Mouse (Mus musculus) testis, adult 2 months (tissue): Measurements from ENCODE around the gene Slc2a3. TPM values are rescaled to one million over a fixed set of nuclear protein-coding genes. Genes with fewer than 3 reads are reported as not detected.

ENCODE experiments used
- H3K27ac ChIP-seq: fragments of 200-500 bp; 2 replicates; pipeline ENCODE4 v1.5.1; 2012; ENCODE audit warnings: low read depth, low read length; ENCODE audit not compliant: control insufficient read depth, insufficient read depth
- H3K27me3 ChIP-seq: fragments of 200-500 bp; 2 replicates; pipeline ENCODE4 v1.6.1; 2012; ENCODE audit warnings: mild to moderate bottlenecking, low read length, moderate library complexity; ENCODE audit not compliant: control insufficient read depth, insufficient read depth
- H3K36me3 ChIP-seq: fragments of 200-500 bp; 2 replicates; pipeline ENCODE4 v1.6.1; 2012; ENCODE audit warnings: mild to moderate bottlenecking, low read length; ENCODE audit not compliant: control insufficient read depth, insufficient read depth
- H3K4me1 ChIP-seq: fragments of 200-500 bp; 2 replicates; pipeline ENCODE4 v1.6.1; 2012; ENCODE audit warnings: low read length; ENCODE audit not compliant: control insufficient read depth, insufficient read depth
- H3K4me3 ChIP-seq: fragments of 200-500 bp; 2 replicates; pipeline ENCODE4 v1.5.1; 2012; ENCODE audit warnings: low read depth, mild to moderate bottlenecking, low read length, moderate library complexity, mixed read lengths; ENCODE audit not compliant: control insufficient read depth
- CTCF ChIP-seq: fragments of 200-500 bp; IDR thresholded peaks from 2 replicates; pipeline ENCODE4 v1.5.1; 2012; ENCODE audit warnings: low read depth, mild to moderate bottlenecking, inconsistent platforms, low read length, moderate library complexity; ENCODE audit not compliant: control insufficient read depth, insufficient read depth, insufficient replicate concordance
- POLR2A ChIP-seq: fragments of 200-500 bp; IDR thresholded peaks from 2 replicates; pipeline ENCODE4 v1.6.1; 2012; ENCODE audit warnings: low read depth, mild to moderate bottlenecking, inconsistent platforms, low read length, moderate library complexity; ENCODE audit not compliant: control insufficient read depth
- polyA plus RNA-seq: library from polyadenylated mRNA; depleted of rRNA; stranded (reverse); fragments of >200 nt; gene quantifications from 2 replicates; pipeline ENCODE4 v1.2.3, GENCODE M21; 2012; rRNA removed

The Slc2a3 gene
- 703 and 947 TPM in 2 replicates for polyA plus RNA-seq

DNA sequence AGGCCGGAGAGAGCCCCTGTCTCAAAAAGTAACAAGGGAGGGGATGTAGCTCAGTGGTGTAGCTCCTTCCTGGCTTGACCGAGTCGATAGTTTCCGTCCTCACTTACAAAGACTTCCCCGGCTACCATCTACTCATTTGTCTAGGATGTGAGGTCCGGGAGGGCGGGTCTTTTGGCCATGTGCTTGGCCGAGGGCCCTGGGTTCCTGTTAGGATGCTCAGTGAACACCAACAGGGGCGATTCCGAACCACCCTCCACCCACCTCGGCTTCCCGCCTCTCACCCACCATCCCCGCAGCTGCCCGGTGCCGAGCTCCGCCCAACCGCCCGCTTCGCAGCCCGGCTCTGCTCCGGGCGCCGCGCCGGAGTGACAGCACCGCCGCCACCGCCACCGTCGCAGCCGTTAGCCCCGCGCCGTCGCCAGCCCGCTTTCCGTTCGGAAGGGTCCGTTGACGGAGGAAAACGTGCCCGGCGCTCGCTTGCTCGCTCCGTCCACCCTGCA lies at the start of gene Slc2a3:
Gene Slc2a3, minus strand, starts transcription at position 340 of the 500 bp plus-strand sequence.
- Histone ChIP-seq H3K27ac (peak within 1 kb of the TSS; percentile 96), H3K4me1 (peaks cover 4% of the 10 kb centered on the region), H3K36me3 (peaks cover under 1% of the 10 kb centered on the region; the same call in 1 of the 2 replicates), H3K27me3 (no peaks in the 10 kb centered on the region), H3K4me3 (peak within 1 kb of the TSS; percentile 95)
- no peak for TF ChIP-seq CTCF
- TF ChIP-seq POLR2A = peak; percentile 79

- no peak for TF ChIP-seq CTCF
- no peak for TF ChIP-seq POLR2A
- Histone ChIP-seq H3K4me1 (no peaks in the 10 kb centered on the region), H3K4me3 (no peak overlapping the region), H3K27me3 (no peaks in the 10 kb centered on the region), H3K36me3 (peaks cover 1% of the 10 kb centered on the region; the same call in 1 of the 2 replicates), H3K27ac (no peak overlapping the region)
Measured at GRCm38 (mm10) chr6:122843759-122844158, 42.3 kb upstream of the Slc2a3 start.

GRCm38 (mm10) chr6:122837539-122837938 lies 36.1 kb upstream of the Slc2a3 start:
- Histone ChIP-seq H3K36me3 (peaks cover 1% of the 10 kb centered on the region; the same call in 1 of the 2 replicates), H3K4me3 (no peak overlapping the region), H3K27me3 (no peaks in the 10 kb centered on the region), H3K4me1 (no peaks in the 10 kb centered on the region), H3K27ac (no peak overlapping the region)
- TF ChIP-seq POLR2A (no peak), CTCF (no peak)

GRCm38 (mm10) chr6:122836974-122837373 lies 35.5 kb upstream of the Slc2a3 start:
- TF ChIP-seq POLR2A = no peak
- no peak for TF ChIP-seq CTCF
- H3K4me3 ChIP-seq = no peak overlapping the region
- H3K4me1 ChIP-seq = no peaks in the 10 kb centered on the region
- H3K36me3 ChIP-seq = peaks cover 1% of the 10 kb centered on the region; the same call in 1 of the 2 replicates
- no peak overlapping the region for H3K27ac ChIP-seq
- no peaks in the 10 kb centered on the region for H3K27me3 ChIP-seq

GRCm38 (mm10) chr6:122834365-122834764 lies 32.9 kb upstream of the Slc2a3 start:
- Histone ChIP-seq H3K27me3 (no peaks in the 10 kb centered on the region), H3K4me3 (no peak overlapping the region), H3K4me1 (no peaks in the 10 kb centered on the region), H3K27ac (no peak overlapping the region), H3K36me3 (no peaks in the 10 kb centered on the region)
- peak; percentile 38; the same call in 1 of the 2 replicates for TF ChIP-seq CTCF
- TF ChIP-seq POLR2A = no peak

GRCm38 (mm10) chr6:122832880-122833279 lies 31.4 kb upstream of the Slc2a3 start:
- Histone ChIP-seq H3K4me1 (no peaks in the 10 kb centered on the region), H3K4me3 (no peak overlapping the region), H3K36me3 (no peaks in the 10 kb centered on the region), H3K27me3 (no peaks in the 10 kb centered on the region), H3K27ac (no peak overlapping the region)
- no peak for TF ChIP-seq POLR2A
- no peak for TF ChIP-seq CTCF

GRCm38 (mm10) chr6:122828086-122828485 lies 26.6 kb upstream of the Slc2a3 start:
- TF ChIP-seq POLR2A (no peak), CTCF (peak; percentile 21; the same call in 1 of the 2 replicates)
- no peak overlapping the region for H3K27ac ChIP-seq
- no peak overlapping the region for H3K4me3 ChIP-seq
- H3K36me3 ChIP-seq = no peaks in the 10 kb centered on the region
- no peaks in the 10 kb centered on the region for H3K27me3 ChIP-seq
- H3K4me1 ChIP-seq = peaks cover 6% of the 10 kb centered on the region
